Mouse (Mus musculus) stomach, embryonic 14.5 days (tissue): ENCODE results near the gene Tvp23a. TPM values are rescaled to one million over a fixed set of nuclear protein-coding genes. Genes with fewer than 3 reads are reported as not detected.

Experiments
- ATAC-seq: fragments of 200-750 bp; cut with Nextera tagmentation; 2 replicates; pipeline ENCODE4 v1.8.0; 2017; ENCODE audit warnings: low read depth, moderate TSS enrichment; ENCODE audit not compliant: insufficient number of reproducible peaks, insufficient read depth, low FRiP score
- H3K27ac ChIP-seq: fragments of 300-500 bp; sonication (generic); 2 replicates; pipeline ENCODE4 v1.5.1; 2014; ENCODE audit warnings: mild to moderate bottlenecking, low read length, moderate library complexity, mixed read lengths
- H3K27me3 ChIP-seq: fragments of 300-500 bp; sonication (generic); 2 replicates; pipeline ENCODE4 v1.6.1; 2014; ENCODE audit warnings: low read length, control low read depth, mixed read lengths; ENCODE audit not compliant: control insufficient read depth, insufficient read depth
- H3K36me3 ChIP-seq: fragments of 300-500 bp; sonication (generic); 2 replicates; pipeline ENCODE4 v1.6.1; 2014; ENCODE audit warnings: mild to moderate bottlenecking, control low read depth, low read length, moderate library complexity, mixed read lengths; ENCODE audit not compliant: control insufficient read depth, insufficient read depth
- H3K4me1 ChIP-seq: fragments of 300-500 bp; sonication (generic); 2 replicates; pipeline ENCODE4 v1.6.1; 2014; ENCODE audit warnings: low read length, control low read depth, mixed read lengths; ENCODE audit not compliant: control insufficient read depth, insufficient read depth
- H3K4me2 ChIP-seq: fragments of 300-500 bp; sonication (generic); replicated peaks from 2 replicates; pipeline ENCODE4 v1.6.1; 2014; ENCODE audit warnings: low read depth, low read length, control low read depth
- H3K4me3 ChIP-seq: fragments of 300-500 bp; sonication (generic); 2 replicates; pipeline ENCODE4 v1.5.1; 2014; ENCODE audit warnings: low read depth, low read length, control low read depth
- H3K9ac ChIP-seq: fragments of 300-500 bp; sonication (generic); replicated peaks from 2 replicates; pipeline ENCODE4 v1.6.1; 2014; ENCODE audit warnings: low read depth, mild to moderate bottlenecking, control low read depth, low read length, moderate library complexity, mixed read lengths
- H3K9me3 ChIP-seq: fragments of 300-500 bp; sonication (generic); 2 replicates; pipeline ENCODE4 v1.6.1; 2016; ENCODE audit warnings: low read depth, low read length, control low read depth; ENCODE audit not compliant: control insufficient read depth
- WGBS: fragments of 180-500 bp; shearing (Covaris S2); extraction: QIAGEN DNeasy Blood & Tissue Kit; methylation state at CpG from one replicate; pipeline ENCODE4 v1.1.7; 2014; 5-methylcytosine and 5-hydroxymethylcytosine counted together
- polyA plus RNA-seq: library from polyadenylated mRNA; unstranded; fragments of >200 nt; fragmentation: Nextera tagmentation; extraction: Ambion mirVana; gene quantifications from 2 replicates; pipeline ENCODE4 v1.2.1, GENCODE M21; 2014

Tvp23a gene
- polyA plus RNA-seq, 1 experiment from 2014 or later: 11.4 TPM

DNA sequence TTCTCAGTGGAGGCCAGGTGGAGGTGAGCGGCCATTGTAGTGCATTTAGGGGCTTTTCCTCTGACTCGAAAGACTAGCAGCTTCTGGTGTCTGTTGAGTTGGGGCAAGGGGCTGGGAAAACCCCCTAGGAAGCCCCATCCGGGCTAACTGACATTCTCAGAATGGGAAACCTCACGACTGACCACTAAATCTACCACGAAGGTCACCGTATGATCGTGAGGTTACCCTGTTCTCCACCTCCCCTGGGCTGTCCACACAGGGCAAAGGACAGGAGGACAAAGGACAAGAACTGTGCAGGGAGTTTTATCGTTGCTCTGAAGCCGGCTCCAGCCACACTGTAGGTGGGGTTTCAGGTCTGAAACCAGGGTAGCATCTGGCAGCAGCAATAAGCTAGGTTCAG, 1.8 kb upstream of the Tvp23a start:
- H3K9me3 ChIP-seq: no peaks in the 10 kb centered on the region
- H3K36me3 ChIP-seq: no peaks in the 10 kb centered on the region
- H3K27ac ChIP-seq: no peak overlapping the region
- no peaks in the 10 kb centered on the region for H3K27me3 ChIP-seq
- H3K9ac ChIP-seq: no peak overlapping the region
- peaks cover 6% of the 10 kb centered on the region; the same call in 1 of the 2 replicates for H3K4me1 ChIP-seq
- no peak overlapping the region for H3K4me3 ChIP-seq
- 86% methylated on average over 9 of the region's 9 CpGs for WGBS
- H3K4me2 ChIP-seq: no peak overlapping the region
- no peak for ATAC-seq

DNA sequence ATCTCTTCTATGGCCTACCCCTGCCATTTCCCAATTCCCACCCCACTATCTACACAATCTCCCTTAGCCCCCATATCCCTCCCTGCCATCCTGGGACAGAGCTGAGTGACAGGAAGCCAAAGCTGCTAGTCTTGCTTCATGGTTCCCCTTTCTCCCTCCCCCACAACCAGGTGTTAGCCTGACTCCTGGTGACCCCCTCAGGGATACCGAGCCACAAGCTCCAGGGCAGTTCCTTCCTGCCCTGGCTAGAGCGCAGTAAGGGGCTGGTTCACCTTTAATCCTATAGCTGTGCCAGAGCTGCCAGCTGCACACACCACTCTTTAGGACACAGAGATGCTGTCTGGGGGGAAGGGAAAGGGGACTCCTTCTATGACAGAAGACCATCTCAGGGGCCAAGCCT, 619 bp upstream of the Tvp23a start:
- H3K4me2 ChIP-seq: peak overlapping the region; percentile 56
- WGBS: 71% methylated on average over 2 of the region's 2 CpGs
- 0 out of 2 replicates have a peak overlapping the region, but pooled peaks have one; percentile 29 for H3K9ac ChIP-seq
- H3K27me3 ChIP-seq: no peaks in the 10 kb centered on the region
- no peak for ATAC-seq
- no peaks in the 10 kb centered on the region for H3K9me3 ChIP-seq
- H3K4me3 ChIP-seq: peak overlapping the region; percentile 33; the same call in 1 of the 2 replicates
- H3K27ac ChIP-seq: no peak overlapping the region
- H3K4me1 ChIP-seq: peaks cover 6% of the 10 kb centered on the region; the same call in 1 of the 2 replicates
- no peaks in the 10 kb centered on the region for H3K36me3 ChIP-seq

DNA sequence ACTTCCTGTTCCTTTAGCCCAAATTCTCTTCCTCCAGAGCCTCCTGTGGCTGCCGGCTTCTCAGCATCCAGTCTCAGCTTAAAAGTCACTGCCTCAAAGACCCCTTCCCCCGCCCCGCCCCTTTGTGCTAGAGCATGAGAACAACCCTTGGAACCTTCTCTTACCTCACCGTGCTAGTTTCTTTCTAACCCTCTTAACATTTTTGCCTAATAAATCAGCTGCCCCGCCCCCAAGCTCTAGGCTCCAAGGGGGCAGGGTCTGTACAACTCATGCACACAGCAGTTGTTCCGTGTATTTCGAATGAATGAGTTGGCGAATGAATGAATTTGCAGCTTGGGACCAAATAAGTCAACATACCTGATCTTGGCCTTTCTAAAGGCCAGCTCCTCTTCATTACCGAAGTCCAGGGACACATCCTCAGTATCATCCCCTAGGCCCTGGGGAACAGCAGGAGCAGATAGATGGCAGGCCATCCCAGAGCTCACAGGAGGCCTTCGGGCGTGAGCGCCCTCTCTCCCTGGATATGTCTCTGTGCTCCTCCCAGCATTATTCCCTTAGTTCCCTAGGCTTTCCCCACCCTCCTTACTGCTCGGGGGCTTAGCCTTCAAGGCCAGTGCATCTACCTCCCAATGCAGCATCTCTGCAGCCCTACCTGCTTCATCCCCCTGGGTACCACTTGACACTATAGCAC, 444 bp downstream of the Tvp23a start:
- WGBS: 24% methylated on average over 13 of the region's 13 CpGs
- Histone ChIP-seq H3K4me2 (peak overlapping the region; percentile 56), H3K4me3 (peak overlapping the region; percentile 33), H3K27me3 (no peaks in the 10 kb centered on the region), H3K4me1 (peaks cover 6% of the 10 kb centered on the region; the same call in 1 of the 2 replicates), H3K9me3 (no peaks in the 10 kb centered on the region), H3K9ac (no peak overlapping the region; the same call in 1 of the 2 replicates), H3K36me3 (no peaks in the 10 kb centered on the region), H3K27ac (0 out of 2 replicates have a peak overlapping the region, but pooled peaks have one; percentile 16)
- ATAC-seq: no peak; the same call in 1 of the 2 replicates

DNA sequence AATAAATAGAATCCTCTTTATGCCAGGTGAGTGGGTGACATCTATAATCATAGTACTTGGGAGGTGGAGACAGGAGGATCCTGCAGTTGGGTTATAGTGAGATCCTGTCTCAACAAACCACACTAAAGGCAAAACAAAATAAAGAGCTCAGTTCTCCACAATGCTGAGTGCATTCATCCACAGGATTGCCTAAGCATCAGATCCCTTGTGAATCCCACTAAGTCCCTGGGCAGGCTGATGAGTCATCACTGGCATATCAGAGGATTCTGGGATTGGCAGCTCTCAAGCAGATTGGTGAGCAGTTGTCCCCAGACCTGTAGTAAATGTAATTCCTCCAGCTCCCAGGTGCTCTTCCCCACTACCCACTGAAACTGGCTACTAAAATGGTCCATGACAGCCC, 3.4 kb downstream of the Tvp23a start:
- Histone ChIP-seq H3K4me3 (no peak overlapping the region), H3K27ac (no peak overlapping the region)
- no peak for ATAC-seq

DNA sequence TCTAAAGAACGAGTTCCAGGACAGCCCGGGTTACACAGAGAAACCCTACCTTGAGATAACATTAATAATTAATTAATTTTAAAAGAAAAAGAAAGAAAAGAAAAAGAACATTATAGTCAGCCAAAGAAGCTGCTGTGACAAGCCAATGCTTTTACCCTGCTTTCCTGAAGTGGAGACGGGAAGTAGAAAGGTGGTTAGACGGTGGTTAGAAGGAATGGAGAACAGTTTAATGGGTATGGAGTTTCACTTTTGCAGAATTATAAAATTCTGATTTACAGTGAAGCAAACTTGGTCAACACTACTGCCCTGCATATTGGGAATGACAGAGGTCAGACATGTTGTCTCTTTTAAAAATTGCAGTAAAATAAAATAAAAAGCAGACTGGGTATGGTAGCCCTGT, 5.4 kb downstream of the Tvp23a start:
- Histone ChIP-seq H3K4me2 (no peak overlapping the region), H3K27me3 (no peaks in the 10 kb centered on the region), H3K36me3 (no peaks in the 10 kb centered on the region), H3K9me3 (no peaks in the 10 kb centered on the region), H3K9ac (no peak overlapping the region), H3K4me3 (no peak overlapping the region), H3K27ac (no peak overlapping the region), H3K4me1 (no peaks in the 10 kb centered on the region)
- ATAC-seq: no peak
- 87% methylated on average over 4 of the region's 4 CpGs for WGBS

More for the DNA sequence above, 3.4 kb downstream of the Tvp23a start:
- H3K9me3 ChIP-seq: no peaks in the 10 kb centered on the region
- no peak overlapping the region for H3K4me2 ChIP-seq
- no peaks in the 10 kb centered on the region for H3K36me3 ChIP-seq
- H3K9ac ChIP-seq: no peak overlapping the region
- peaks cover 6% of the 10 kb centered on the region; the same call in 1 of the 2 replicates for H3K4me1 ChIP-seq
- H3K27me3 ChIP-seq: no peaks in the 10 kb centered on the region

DNA sequence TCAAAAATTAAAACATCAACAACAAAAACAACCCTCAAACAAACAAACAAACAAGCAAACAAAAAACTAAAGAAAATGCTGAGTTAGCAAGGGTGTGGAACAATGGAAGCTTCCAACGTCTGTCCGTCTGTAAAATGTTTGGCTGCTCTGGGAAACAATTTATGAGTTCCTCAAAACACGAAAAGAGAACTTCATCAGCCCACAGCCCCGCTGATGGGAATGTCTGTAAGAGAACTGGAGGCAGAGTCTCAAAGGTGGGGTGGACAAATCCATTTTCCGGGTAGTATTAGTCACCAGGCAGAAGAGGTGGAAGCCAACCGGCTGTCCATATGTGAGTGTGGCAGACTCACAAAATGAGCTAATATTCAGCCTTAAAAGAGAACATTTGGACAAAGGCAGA, 5.8 kb downstream of the Tvp23a start:
- 90% methylated on average over 6 of the region's 6 CpGs for WGBS
- Histone ChIP-seq H3K27ac (no peak overlapping the region), H3K9me3 (no peaks in the 10 kb centered on the region), H3K4me1 (no peaks in the 10 kb centered on the region), H3K9ac (no peak overlapping the region), H3K27me3 (no peaks in the 10 kb centered on the region), H3K36me3 (no peaks in the 10 kb centered on the region), H3K4me3 (no peak overlapping the region), H3K4me2 (no peak overlapping the region)
- ATAC-seq: no peak

DNA sequence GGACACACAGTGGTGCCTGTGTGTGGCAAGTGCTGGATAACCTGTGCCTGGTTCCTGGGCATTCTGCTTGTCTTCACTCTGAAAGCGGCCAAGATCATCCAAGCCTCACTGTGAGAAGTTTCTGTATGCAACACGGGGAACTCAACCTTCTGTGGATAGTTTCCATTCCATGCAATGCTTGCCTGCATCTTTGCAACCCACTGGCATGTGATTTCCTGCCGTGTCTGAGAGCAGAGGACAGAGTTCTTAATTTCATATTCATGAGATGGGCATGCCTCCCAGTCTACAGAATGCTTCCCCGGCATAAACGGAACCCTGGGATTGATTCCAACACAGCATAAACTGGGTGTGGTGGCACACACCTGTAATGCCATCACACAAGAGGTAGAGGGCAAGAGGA, 9.1 kb downstream of the Tvp23a start:
- no peaks in the 10 kb centered on the region for H3K36me3 ChIP-seq
- H3K27ac ChIP-seq: no peak overlapping the region
- no peaks in the 10 kb centered on the region for H3K4me1 ChIP-seq
- no peak for ATAC-seq
- H3K9ac ChIP-seq: no peak overlapping the region
- H3K27me3 ChIP-seq: no peaks in the 10 kb centered on the region
- H3K4me3 ChIP-seq: no peak overlapping the region
- no peaks in the 10 kb centered on the region for H3K9me3 ChIP-seq
- 88% methylated on average over 5 of the region's 5 CpGs for WGBS
- H3K4me2 ChIP-seq: no peak overlapping the region

DNA sequence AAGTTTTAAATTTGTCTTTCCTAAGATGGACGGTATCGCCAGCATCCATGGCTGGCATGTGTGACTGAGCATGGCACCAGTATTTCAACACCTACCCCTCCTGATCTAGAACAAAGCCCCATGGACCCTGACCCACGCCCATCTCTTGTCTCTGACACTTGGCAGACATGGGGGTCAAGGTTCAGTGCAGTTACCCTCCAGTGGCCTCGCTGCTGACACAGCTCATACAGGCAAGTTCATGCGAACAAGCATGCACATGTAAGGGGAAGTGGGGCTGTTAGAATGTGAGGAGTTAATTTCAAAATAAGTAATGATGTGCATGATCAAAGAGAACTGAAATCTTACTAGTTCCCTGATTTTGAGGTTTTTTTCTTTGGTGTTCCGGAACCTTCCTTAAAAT, 11.0 kb downstream of the Tvp23a start:
- WGBS: 79% methylated on average over 6 of the region's 6 CpGs
- Histone ChIP-seq H3K27ac (no peak overlapping the region), H3K9ac (no peak overlapping the region), H3K36me3 (no peaks in the 10 kb centered on the region), H3K4me3 (no peak overlapping the region), H3K4me1 (no peaks in the 10 kb centered on the region), H3K4me2 (no peak overlapping the region), H3K9me3 (no peaks in the 10 kb centered on the region), H3K27me3 (no peaks in the 10 kb centered on the region)
- ATAC-seq: no peak

DNA sequence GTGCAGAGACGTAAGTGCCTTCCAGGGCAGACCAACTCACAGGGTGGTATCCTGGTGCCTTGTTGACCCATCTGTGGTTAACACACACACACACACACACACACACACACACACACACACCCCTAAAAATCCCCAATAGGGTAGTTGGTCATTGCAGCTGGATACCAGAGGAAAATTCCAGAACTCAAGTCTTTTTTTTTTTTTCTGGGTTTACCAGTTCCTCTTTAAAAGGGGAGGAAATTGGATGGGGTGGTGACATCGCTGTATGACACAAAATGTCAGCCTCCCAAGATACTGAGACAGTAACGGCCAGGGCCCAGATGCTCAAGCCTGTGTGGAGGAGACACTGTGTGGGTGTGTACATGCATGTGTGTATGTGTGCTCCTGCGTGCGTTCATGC, 13.8 kb downstream of the Tvp23a start:
- H3K4me1 ChIP-seq: no peaks in the 10 kb centered on the region
- H3K9me3 ChIP-seq: no peaks in the 10 kb centered on the region
- no peak overlapping the region for H3K9ac ChIP-seq
- no peak for ATAC-seq
- H3K27ac ChIP-seq: no peak overlapping the region
- 93% methylated on average over 5 of the region's 5 CpGs for WGBS
- no peaks in the 10 kb centered on the region for H3K36me3 ChIP-seq
- H3K4me2 ChIP-seq: no peak overlapping the region
- no peaks in the 10 kb centered on the region for H3K27me3 ChIP-seq
- H3K4me3 ChIP-seq: no peak overlapping the region
